In the genomic region with DNA sequence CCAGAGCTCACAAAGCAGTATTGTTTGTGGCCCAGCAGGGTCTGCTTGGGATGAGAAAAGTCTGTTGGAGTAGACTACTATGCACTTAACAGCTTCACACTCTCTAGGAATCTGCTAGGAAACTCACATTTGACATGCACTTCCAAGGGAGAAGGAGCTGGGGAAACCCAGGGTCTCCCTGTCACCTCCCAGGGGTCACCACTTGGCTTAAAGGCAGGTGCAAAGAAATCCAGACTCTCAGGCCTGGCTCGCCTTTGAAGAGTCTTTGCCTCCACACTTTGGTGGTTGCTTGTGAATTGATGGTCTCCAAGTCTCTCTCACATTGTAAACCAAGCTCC, we compare ENCODE assay signal across 22 mouse cellular contexts.
A peak's percentile ranks its signal among the peaks of the same experiment; 100 is the strongest.
DNase-seq lines count a peak whose midpoint lies in the region; ATAC-seq and TF ChIP-seq lines count a peak whose summit lies in the region.
"Had no signal": no experiment of that assay in that cellular context is flagged by ENCODE, and none has a peak within 500 bp of the region (broad histone marks: within the 10 kb centered on the region; RNA-seq: fewer than 3 reads in every experiment).

No protein-coding gene starts in this region.

- TF ChIP-seq POLR2A in limb, embryonic 14.5 days (IDR thresholded peaks at IDR 0.05; ENCODE audit: borderline replicate concordance, extremely low read depth, insufficient read depth, insufficient read length): no peak

- no peak overlapping the region for H3K4me2 ChIP-seq in hindbrain, embryonic 12.5 days (replicated peaks)
- H3K4me2 ChIP-seq in neural tube, embryonic 13.5 days: no peak overlapping the region
- H3K4me2 ChIP-seq in neural tube, embryonic 15.5 days: no peak overlapping the region
- H3K4me2 ChIP-seq in hindbrain, postnatal 0 days (ENCODE audit: low read depth, low read length): no peak overlapping the region
- H3K4me2 ChIP-seq in limb, embryonic 14.5 days (replicated peaks; ENCODE audit: low read depth, low read length, severe bottlenecking): no peak overlapping the region
- no peak overlapping the region for H3K4me2 ChIP-seq in intestine, embryonic 15.5 days (replicated peaks)
- no peak overlapping the region for H3K4me2 ChIP-seq in stomach, postnatal 0 days (replicated peaks; ENCODE audit: low read depth)
- H3K4me2 ChIP-seq: embryonic facial prominence, embryonic 13.5 days; midbrain, embryonic 15.5 days had no signal

- no peaks in the 10 kb centered on the region for H3K9me3 ChIP-seq in hindbrain, embryonic 12.5 days (replicated peaks)
- H3K9me3 ChIP-seq in hindbrain, embryonic 10.5 days: no peaks in the 10 kb centered on the region
- no peaks in the 10 kb centered on the region for H3K9me3 ChIP-seq in neural tube, embryonic 13.5 days
- no peaks in the 10 kb centered on the region for H3K9me3 ChIP-seq in neural tube, embryonic 15.5 days (replicated peaks)
- H3K9me3 ChIP-seq in hindbrain, postnatal 0 days (ENCODE audit: low read length): no peaks in the 10 kb centered on the region
- H3K9me3 ChIP-seq in limb, embryonic 14.5 days (ENCODE audit: control insufficient read depth, low read length): no peaks in the 10 kb centered on the region
- H3K9me3 ChIP-seq in intestine, embryonic 15.5 days: no peaks in the 10 kb centered on the region
- no peaks in the 10 kb centered on the region for H3K9me3 ChIP-seq in stomach, postnatal 0 days (ENCODE audit: control insufficient read depth, low read length)
- H3K9me3 ChIP-seq: embryonic facial prominence, embryonic 13.5 days; midbrain, embryonic 15.5 days had no signal

- H3K36me3 ChIP-seq in hindbrain, embryonic 12.5 days: no peaks in the 10 kb centered on the region
- H3K36me3 ChIP-seq in hindbrain, embryonic 10.5 days: no peaks in the 10 kb centered on the region
- no peaks in the 10 kb centered on the region for H3K36me3 ChIP-seq in neural tube, embryonic 13.5 days
- H3K36me3 ChIP-seq in neural tube, embryonic 15.5 days: no peaks in the 10 kb centered on the region
- H3K36me3 ChIP-seq in hindbrain, postnatal 0 days (ENCODE audit: insufficient read depth, low read length): no peaks in the 10 kb centered on the region
- H3K36me3 ChIP-seq in limb, embryonic 14.5 days (ENCODE audit: control insufficient read depth, insufficient read depth, low read length): no peaks in the 10 kb centered on the region
- H3K36me3 ChIP-seq in intestine, embryonic 15.5 days: no peaks in the 10 kb centered on the region
- no peaks in the 10 kb centered on the region for H3K36me3 ChIP-seq in stomach, postnatal 0 days (ENCODE audit: control insufficient read depth, insufficient read depth, low read length)
- H3K36me3 ChIP-seq: midbrain, embryonic 15.5 days had no signal

- no peak for TF ChIP-seq CTCF in hindbrain, postnatal 0 days (IDR thresholded peaks at IDR 0.05; ENCODE audit: low read depth)
- no peak for TF ChIP-seq CTCF in stomach, postnatal 0 days (IDR thresholded peaks at IDR 0.05; ENCODE audit: low read depth)

- DNase-seq in hindbrain, embryonic 10.5 days (ENCODE audit: low spot score): no peak
- no peak for DNase-seq in hindbrain, postnatal 0 days (ENCODE audit: low spot score)
- DNase-seq in limb, embryonic 14.5 days (ENCODE audit: low spot score): no peak
- DNase-seq in stomach, postnatal 0 days (ENCODE audit: low spot score): no peak
- DNase-seq: B cell, adult 2 months; cerebellum, adult 18-20 months; cerebellum, postnatal 14 days; kidney, adult 11 months; kidney, postnatal 14 days; liver; lung, adult 2 months; retina, postnatal 1 day; right cerebral cortex, postnatal 14 days had no signal

- peaks cover 9% of the 10 kb centered on the region; the same call in 1 of the 2 replicates for H3K4me1 ChIP-seq in hindbrain, embryonic 12.5 days
- peaks cover 13% of the 10 kb centered on the region for H3K4me1 ChIP-seq in hindbrain, embryonic 10.5 days (replicated peaks)
- peaks cover 8% of the 10 kb centered on the region; the same call in 1 of the 2 replicates for H3K4me1 ChIP-seq in neural tube, embryonic 13.5 days (replicated peaks)
- H3K4me1 ChIP-seq in neural tube, embryonic 15.5 days: peaks cover 6% of the 10 kb centered on the region; the same call in 1 of the 2 replicates
- H3K4me1 ChIP-seq in hindbrain, postnatal 0 days (ENCODE audit: insufficient read depth, low read length): no peaks in the 10 kb centered on the region
- H3K4me1 ChIP-seq in limb, embryonic 14.5 days (ENCODE audit: control insufficient read depth, insufficient read depth, low read length): peaks cover 12% of the 10 kb centered on the region; the same call in 1 of the 2 replicates
- H3K4me1 ChIP-seq in intestine, embryonic 15.5 days (replicated peaks): no peaks in the 10 kb centered on the region
- 0 out of 2 replicates have a peak, but pooled peaks cover 2% of the 10 kb centered on the region for H3K4me1 ChIP-seq in stomach, postnatal 0 days (replicated peaks; ENCODE audit: control insufficient read depth, insufficient read depth)
- H3K4me1 ChIP-seq: midbrain, embryonic 15.5 days had no signal

- no peak for TF ChIP-seq EP300 in stomach, postnatal 0 days (optimal IDR thresholded peaks at IDR 0.05)

- 56% methylated on average over 1 of the region's 1 CpGs for WGBS in hindbrain, embryonic 12.5 days
- WGBS in hindbrain, embryonic 10.5 days: 43% methylated on average over 1 of the region's 1 CpGs
- 54% methylated on average over 1 of the region's 1 CpGs for WGBS in neural tube, embryonic 13.5 days
- 59% methylated on average over 1 of the region's 1 CpGs for WGBS in neural tube, embryonic 15.5 days
- 71% methylated on average over 1 of the region's 1 CpGs for WGBS in hindbrain, postnatal 0 days
- 41% methylated on average over 1 of the region's 1 CpGs for WGBS in limb, embryonic 14.5 days
- WGBS in intestine, embryonic 15.5 days: 70% methylated on average over 1 of the region's 1 CpGs
- 89% methylated on average over 1 of the region's 1 CpGs for WGBS in stomach, postnatal 0 days

- no peak overlapping the region for H3K9ac ChIP-seq in hindbrain, embryonic 12.5 days
- H3K9ac ChIP-seq in neural tube, embryonic 13.5 days: no peak overlapping the region
- H3K9ac ChIP-seq in neural tube, embryonic 15.5 days (replicated peaks): no peak overlapping the region
- H3K9ac ChIP-seq in hindbrain, postnatal 0 days (replicated peaks; ENCODE audit: low read length): no peak overlapping the region
- no peak overlapping the region for H3K9ac ChIP-seq in limb, embryonic 14.5 days (ENCODE audit: low read depth, low read length, severe bottlenecking)
- H3K9ac ChIP-seq in intestine, embryonic 15.5 days: no peak overlapping the region
- no peak overlapping the region for H3K9ac ChIP-seq in stomach, postnatal 0 days (ENCODE audit: low read length)
- H3K9ac ChIP-seq: embryonic facial prominence, embryonic 13.5 days; liver, embryonic 14.5 days; midbrain, embryonic 15.5 days had no signal

- no peak overlapping the region for H3K4me3 ChIP-seq in hindbrain, embryonic 12.5 days
- H3K4me3 ChIP-seq in hindbrain, embryonic 10.5 days: no peak overlapping the region
- H3K4me3 ChIP-seq in neural tube, embryonic 13.5 days: no peak overlapping the region
- no peak overlapping the region for H3K4me3 ChIP-seq in neural tube, embryonic 15.5 days (replicated peaks)
- H3K4me3 ChIP-seq in hindbrain, postnatal 0 days (ENCODE audit: low read length): no peak overlapping the region
- no peak overlapping the region for H3K4me3 ChIP-seq in limb, embryonic 14.5 days (replicated peaks; ENCODE audit: low read length)
- no peak overlapping the region for H3K4me3 ChIP-seq in intestine, embryonic 15.5 days (replicated peaks)
- no peak overlapping the region for H3K4me3 ChIP-seq in stomach, postnatal 0 days (ENCODE audit: low read depth, low read length)
- H3K4me3 ChIP-seq: embryonic facial prominence, embryonic 13.5 days; midbrain, embryonic 15.5 days had no signal

- peak overlapping the region; percentile 26; the same call in 1 of the 2 replicates for H3K27ac ChIP-seq in hindbrain, embryonic 12.5 days
- no peak overlapping the region for H3K27ac ChIP-seq in hindbrain, embryonic 10.5 days
- peak overlapping the region; percentile 33 for H3K27ac ChIP-seq in neural tube, embryonic 13.5 days (replicated peaks)
- no peak overlapping the region for H3K27ac ChIP-seq in neural tube, embryonic 15.5 days (replicated peaks)
- H3K27ac ChIP-seq in hindbrain, postnatal 0 days: no peak overlapping the region
- H3K27ac ChIP-seq in limb, embryonic 14.5 days (replicated peaks; ENCODE audit: low read depth, low read length): no peak overlapping the region
- H3K27ac ChIP-seq in intestine, embryonic 15.5 days: no peak overlapping the region
- no peak overlapping the region for H3K27ac ChIP-seq in stomach, postnatal 0 days (replicated peaks)
- H3K27ac ChIP-seq: embryonic facial prominence, embryonic 13.5 days; liver, embryonic 14.5 days; macrophage; midbrain, embryonic 15.5 days had no signal

- ATAC-seq in hindbrain, embryonic 12.5 days (ENCODE audit: low FRiP score): no peak
- ATAC-seq in neural tube, embryonic 13.5 days (ENCODE audit: low read depth): no peak; the same call in 1 of the 2 replicates
- ATAC-seq in neural tube, embryonic 15.5 days (ENCODE audit: low FRiP score): no peak; the same call in 1 of the 2 replicates
- 0 out of 2 replicates have a peak, but pooled peaks have one; percentile 4 for ATAC-seq in hindbrain, postnatal 0 days
- peak; percentile 56; the same call in 1 of the 2 replicates for ATAC-seq in limb, embryonic 14.5 days (ENCODE audit: low FRiP score, low read depth)
- ATAC-seq in intestine, embryonic 15.5 days: no peak
- no peak for ATAC-seq in stomach, postnatal 0 days (ENCODE audit: low FRiP score, low TSS enrichment)
- ATAC-seq: forebrain, embryonic 14.5 days had no signal

- no peaks in the 10 kb centered on the region for H3K27me3 ChIP-seq in hindbrain, embryonic 12.5 days
- no peaks in the 10 kb centered on the region for H3K27me3 ChIP-seq in hindbrain, embryonic 10.5 days (ENCODE audit: insufficient read depth, poor library complexity, severe bottlenecking)
- no peaks in the 10 kb centered on the region for H3K27me3 ChIP-seq in neural tube, embryonic 13.5 days
- H3K27me3 ChIP-seq in neural tube, embryonic 15.5 days (replicated peaks): no peaks in the 10 kb centered on the region
- H3K27me3 ChIP-seq in hindbrain, postnatal 0 days (ENCODE audit: insufficient read depth, low read length): no peaks in the 10 kb centered on the region
- no peaks in the 10 kb centered on the region for H3K27me3 ChIP-seq in limb, embryonic 14.5 days (ENCODE audit: control insufficient read depth, insufficient read depth, low read length)
- no peaks in the 10 kb centered on the region for H3K27me3 ChIP-seq in intestine, embryonic 15.5 days (replicated peaks)
- no peaks in the 10 kb centered on the region for H3K27me3 ChIP-seq in stomach, postnatal 0 days (ENCODE audit: control insufficient read depth, insufficient read depth, low read length)
- H3K27me3 ChIP-seq: embryonic facial prominence, embryonic 13.5 days; midbrain, embryonic 15.5 days had no signal

Comparison
In these comparisons a context has a peak if more than half of its experiments do, and no peak if none do; other contexts are left out.
1. ATAC-seq: peak in hindbrain, postnatal 0 days (single experiment) and limb, embryonic 14.5 days (single experiment); none in hindbrain, embryonic 12.5 days (single experiment), neural tube, embryonic 13.5 days (single experiment), neural tube, embryonic 15.5 days (single experiment), intestine, embryonic 15.5 days (single experiment) and stomach, postnatal 0 days (single experiment).
2. H3K27ac ChIP-seq: peak in hindbrain, embryonic 12.5 days (single experiment) and neural tube, embryonic 13.5 days (single experiment); none in hindbrain, embryonic 10.5 days (single experiment), neural tube, embryonic 15.5 days (single experiment), hindbrain, postnatal 0 days (single experiment), limb, embryonic 14.5 days (single experiment), intestine, embryonic 15.5 days (single experiment) and stomach, postnatal 0 days (single experiment).